Mouse (Mus musculus) adrenal gland, postnatal 14 days (tissue): ENCODE data around the gene Rasa3. TPM values are rescaled to one million over a fixed set of nuclear protein-coding genes. Genes with fewer than 3 reads are reported as not detected.

Experiments used
- DNase-seq: peaks from one replicate; pipeline ENCODE4 v3.0.0; 2021; ENCODE audit warnings: mixed read lengths
- total RNA-seq: library from RNA; stranded (reverse); gene quantifications from 2 replicates; pipeline ENCODE4 v1.2.3, GENCODE M21; 2021

Gene Rasa3
- total RNA-seq, 1 experiment from 2014 or later, result 29.4 TPM

DNA sequence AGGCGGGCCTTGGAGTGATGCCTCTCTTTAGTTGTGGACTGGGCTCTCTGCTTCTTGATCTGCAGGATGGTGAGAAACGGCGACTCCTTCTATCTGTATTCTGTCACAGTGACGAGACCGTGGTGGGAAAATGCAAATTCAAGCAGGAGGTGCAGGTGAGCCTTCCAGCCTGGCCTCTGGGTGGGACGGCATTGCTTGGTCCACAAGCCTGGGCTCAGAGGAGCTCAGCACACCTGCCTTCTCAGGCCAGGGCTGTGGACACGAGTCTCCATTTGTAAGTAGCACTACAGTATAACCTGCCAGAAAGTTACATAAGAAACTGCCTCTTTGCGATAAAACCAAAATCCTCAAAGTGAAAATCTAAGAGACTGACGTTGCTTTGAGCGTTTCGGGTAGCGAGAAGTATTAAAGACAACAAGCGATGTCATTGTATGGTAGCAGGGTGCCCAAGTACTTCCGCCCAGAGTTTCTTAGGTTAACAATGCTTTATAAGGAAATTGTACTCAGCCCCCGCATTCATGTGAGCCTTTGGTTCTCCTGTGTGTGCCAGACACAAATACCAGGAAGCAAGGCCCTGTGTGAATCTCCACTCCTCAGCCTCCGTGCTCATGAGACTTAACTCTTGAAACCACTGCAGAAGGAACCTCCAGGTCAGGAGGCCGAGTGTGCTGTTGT is 60.4 kb downstream of the Rasa3 start:
- DNase-seq, result no peak

DNA sequence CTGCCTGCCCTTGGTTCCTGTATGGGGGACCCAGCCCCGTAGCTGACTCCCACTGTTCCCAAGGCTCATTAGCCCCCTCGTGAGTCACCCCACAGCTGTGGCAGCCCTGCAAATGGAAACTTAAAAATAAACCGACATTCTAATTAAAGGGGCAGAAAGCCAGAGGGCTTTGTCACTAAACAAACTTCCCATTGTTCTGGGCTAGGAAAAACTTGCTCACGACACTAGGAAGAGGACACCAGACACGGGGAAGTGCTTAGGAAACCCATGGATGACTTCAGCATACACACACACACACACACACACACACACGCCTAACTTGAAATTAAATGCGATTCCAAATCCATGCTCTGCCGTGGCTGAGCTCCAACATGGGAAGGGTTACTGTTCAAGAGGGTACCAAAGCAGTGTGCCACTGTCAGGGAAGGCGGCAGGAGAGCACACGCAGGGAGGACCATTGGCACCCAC is 62.4 kb downstream of the Rasa3 start:
- DNase-seq, result no peak

DNA sequence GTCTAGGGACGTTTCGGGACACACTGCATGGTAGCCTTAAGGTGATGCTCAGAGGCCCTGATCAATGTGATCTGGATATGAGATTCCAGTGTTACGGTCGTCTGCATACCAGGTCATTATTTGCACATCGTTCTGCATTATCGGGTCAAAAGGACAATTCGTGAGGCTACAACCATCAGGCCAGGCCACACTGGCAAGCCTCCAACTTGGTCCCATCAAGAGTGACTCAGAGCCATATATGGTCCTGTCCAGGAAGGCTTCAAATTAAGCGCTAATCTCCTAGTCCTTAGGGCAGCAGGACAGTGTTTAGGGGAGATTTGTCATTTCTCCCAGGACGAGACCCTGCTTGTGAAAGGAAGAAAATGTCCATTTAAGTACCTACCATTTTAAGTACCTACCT is 63.3 kb downstream of the Rasa3 start:
- DNase-seq, result no peak

DNA sequence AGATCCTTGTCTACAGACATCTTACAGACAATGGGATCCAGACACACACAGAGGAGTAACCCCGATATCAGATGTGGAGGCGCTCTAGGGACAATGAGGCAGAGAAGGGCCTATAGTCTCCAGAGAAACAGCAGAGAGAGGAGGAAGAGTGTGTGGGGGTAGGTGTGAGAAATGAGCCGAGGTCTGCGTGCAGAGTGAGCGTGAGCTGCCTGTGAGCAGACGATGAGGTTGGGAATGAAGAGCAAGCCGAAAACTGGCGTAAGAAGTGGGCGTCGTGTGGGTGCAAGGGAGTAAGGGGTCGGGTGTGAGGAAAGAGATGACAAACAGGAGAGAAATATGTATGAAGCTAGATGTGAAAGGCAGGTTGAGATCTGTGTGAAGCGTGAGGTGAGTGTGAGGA is 65.7 kb downstream of the Rasa3 start:
- no peak for DNase-seq

DNA sequence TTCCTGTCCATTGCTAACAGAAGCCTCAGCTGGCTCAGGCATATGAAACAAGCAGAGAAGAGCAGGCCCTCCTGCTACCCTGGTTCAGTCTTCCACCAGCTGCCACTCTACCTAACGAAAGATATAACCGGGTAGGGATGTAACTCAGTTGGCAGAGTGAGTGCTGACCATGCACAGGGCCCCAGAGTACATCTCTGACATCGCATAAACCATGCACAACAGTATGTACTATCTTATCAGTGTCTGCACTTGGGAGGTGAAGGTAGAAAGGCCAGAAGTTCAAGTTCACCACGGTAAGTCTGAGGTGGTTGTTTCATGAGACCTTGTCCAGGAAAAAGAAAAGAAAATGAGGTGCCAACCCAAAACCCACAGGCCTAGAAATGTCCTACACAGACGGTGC is 67.4 kb downstream of the Rasa3 start:
- no peak for DNase-seq

DNA sequence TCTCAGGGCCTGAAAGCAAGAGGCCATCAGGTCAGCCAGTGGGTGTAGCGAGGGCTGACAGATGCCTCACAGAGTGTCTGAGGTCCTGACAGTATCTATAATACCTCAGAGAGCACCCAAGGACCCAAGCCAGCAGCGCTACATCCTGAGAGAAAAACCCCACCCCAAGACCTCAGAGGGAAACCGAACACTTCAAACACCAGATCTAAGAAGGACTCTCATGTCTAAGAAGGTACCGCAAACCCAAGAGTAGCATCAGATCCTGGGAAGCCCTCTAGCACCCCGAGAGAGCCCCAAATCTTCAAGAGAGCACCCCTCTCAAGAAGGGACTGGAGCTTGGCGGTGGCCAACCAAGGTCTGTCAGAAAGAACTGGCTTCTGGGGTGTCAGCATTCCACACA is 68.5 kb downstream of the Rasa3 start:
- no peak for DNase-seq

DNA sequence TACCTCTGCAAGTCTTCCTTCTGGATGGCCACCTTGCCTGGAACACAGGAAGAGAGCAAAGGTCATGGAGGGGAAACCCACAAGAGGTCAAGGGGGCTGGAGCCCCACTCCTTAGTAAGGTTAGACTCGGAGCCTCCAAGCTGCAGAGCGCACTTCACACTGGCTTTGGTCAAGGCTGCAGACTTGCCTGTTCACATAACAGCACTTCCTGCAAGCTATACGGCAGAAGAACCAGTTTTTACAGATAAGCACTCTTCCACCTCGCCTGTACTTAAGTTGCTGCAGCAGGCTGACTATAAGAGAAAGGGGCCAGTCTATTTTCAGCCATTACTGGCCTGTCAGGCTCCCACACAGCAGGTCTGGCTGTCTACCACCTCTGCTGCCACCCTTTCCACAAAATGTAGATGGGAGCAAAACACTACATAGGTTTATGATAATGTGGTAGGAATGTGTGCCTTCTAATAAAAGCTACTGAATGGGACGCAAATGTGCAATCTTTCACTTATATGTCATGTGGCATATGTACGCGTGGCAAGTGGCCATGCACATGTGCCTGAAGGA is 71.4 kb downstream of the Rasa3 start:
- no peak for DNase-seq

DNA sequence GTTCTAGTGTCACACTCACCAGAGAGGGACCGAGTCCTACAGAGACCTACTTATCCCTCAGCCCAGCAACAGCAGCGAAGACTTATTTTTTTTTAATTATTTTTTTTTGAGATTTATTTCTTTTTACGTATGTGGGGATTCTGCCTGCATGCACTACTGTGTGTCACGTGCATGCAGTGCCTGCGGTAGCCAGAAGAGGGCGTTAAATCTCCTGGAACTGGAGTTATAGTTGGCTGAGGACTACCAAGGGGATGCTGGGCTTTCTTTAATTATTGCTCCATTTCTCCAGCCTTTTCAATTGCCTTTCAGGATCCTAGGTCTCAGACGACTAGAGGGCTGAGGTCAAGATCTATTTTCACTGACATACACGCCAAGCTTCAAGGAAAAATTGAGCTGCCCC is 74.8 kb downstream of the Rasa3 start:
- DNase-seq, result peak; percentile 72

DNA sequence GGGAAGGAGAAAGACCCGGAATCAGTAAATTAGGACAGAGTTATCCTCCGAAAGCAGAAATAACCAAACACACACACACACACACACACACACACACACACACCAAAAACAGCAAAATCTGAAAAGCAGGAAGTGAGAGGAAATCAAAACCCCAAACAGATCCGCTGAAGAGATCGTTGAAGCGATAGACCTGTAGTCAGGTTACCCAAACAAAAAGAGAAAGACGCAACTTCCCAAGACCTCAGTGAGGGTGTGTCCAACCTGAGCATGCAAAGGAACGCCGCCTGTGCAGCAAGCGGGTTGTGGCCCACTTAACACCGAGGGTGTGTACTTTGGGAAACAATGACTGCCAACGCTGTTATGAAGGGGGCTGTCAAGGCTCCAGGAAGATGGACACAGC is 76.2 kb downstream of the Rasa3 start:
- no peak for DNase-seq

DNA sequence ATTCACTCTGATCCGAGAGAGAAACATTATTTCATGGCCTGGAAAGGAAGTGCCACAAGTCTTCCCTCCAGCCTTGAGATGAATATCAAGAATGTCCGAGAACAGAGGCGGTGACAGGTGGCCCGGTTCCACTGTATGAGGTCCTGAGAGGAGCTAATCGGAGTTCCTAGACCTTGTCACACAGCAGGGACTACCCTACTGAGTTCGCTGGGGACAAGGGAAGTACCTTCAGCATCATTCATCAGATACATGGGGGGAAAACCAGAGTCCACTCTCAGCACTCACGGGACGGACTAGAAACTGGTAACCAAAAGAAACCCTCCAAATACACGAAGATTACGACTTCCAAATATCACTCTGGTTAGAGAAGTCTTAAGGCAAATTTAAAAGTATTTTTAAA is 76.7 kb downstream of the Rasa3 start:
- no peak for DNase-seq

DNA sequence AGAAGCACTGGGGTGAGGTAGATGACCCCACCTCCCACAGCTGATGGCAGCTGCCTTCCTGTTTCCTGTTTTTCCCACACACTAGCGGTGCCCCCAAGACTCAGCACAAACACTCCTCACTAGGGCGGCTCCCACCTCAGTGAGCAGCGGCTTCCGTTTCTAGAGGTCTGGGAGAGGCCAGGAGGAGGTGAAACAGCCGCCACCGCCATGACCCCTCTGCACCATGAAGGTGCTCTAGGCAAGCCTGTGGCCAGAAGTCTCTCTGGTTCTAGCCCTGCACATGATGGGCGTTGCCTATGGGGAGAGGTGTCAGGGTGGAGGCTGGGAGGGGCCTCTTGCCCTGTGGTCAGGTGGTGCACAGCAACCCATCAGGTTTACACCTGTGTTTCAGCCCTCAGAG is 77.2 kb downstream of the Rasa3 start:
- peak; percentile 52 for DNase-seq

DNA sequence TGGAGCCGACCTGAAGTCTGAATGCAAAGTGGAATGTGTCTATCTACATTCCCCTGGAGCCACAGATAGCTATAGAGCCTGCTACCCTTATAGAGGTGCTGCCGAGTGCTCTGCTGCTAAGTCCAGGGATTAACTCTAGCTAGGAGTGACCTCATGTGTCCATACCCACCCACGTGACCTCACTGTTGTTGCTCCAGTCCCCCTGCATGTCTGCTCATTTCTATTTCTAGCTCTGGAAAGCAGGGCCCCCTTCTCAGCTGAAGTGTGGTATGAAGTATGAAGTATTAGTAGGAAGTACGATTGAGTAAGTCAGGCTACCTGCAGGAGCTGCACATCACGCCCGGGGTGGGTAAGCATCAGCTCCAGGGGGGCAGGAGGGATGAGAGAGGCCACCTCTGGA is 79.6 kb downstream of the Rasa3 start:
- DNase-seq, result no peak

DNA sequence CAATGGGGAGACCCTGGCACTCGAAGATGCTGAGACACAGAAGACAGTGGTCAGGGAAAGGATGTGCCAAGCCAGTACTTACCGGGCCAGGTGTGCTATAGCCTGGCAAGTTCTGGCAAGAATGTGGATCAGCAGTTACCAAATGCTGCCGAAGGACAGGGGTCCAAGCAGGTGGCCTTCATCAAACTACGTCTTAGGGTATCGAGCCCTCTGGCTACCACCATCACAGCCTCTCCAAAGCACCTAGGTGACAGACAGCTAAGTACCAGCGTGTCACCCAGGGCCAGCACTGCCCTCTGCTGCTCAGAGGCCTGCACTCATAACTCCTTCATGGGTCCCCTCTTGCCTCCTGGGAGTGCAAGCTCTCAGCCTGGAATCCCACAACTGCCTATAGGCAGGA is 81.5 kb downstream of the Rasa3 start:
- DNase-seq, result no peak

DNA sequence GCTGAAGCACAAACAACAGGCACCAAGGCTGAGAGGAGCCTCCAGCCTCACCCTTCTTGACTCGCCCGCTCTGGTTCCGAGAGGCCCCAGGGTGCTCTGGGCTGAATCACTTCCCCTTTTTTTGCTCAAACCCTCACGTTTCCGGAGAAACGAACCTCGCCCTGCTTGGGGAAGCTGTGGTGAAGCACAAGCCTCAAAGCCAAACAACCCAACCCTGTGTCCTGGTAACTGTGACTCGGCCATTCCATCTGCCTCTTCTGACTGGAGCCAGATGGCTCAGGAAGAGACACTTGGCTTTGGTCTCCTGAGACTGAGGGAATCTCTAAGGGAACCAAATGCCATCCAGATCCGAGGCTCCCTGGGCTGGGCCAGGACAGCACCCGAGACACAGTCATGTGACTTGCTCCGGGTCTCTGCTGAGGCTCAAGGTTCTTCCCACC is 82.5 kb downstream of the Rasa3 start:
- DNase-seq, result peak; percentile 47

DNA sequence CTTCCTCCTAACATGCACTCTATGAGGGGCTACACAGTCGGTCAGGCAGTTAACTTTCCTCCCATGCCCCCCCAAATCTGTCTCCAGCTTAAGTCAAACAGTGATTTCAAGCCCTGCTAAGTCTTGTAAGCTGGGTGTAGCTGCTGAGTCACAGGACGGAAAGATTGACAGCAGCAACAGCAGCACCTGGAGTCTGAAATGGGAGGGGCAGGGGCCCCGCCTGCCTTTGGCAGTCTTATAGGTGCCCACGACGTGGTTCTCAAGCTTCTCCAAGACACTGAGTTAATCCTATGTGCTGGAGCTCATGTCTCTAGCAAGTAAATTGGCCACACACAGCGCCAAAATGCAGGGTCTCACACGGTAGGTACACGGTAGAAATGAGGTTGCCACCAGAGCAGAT is 84.1 kb downstream of the Rasa3 start:
- no peak for DNase-seq

DNA sequence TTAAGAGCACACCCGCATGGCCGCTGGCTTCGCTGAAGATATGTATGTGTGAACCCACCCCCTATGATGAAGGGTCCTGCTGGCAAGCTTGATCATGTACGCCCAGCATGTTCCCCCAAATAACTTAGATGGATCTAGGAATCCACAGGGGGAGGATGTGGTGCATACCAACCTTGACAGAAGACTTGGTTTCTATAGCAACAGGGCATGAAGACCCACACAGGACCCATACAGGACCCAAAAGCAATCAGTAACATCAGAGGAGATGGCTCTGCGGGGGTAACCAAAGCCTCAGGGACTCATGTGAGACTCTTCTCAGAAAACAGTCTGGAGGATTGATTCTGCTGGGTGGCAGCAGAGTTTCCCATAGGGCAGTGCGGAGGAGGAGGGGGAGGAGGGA is 86.2 kb downstream of the Rasa3 start:
- no peak for DNase-seq

DNA sequence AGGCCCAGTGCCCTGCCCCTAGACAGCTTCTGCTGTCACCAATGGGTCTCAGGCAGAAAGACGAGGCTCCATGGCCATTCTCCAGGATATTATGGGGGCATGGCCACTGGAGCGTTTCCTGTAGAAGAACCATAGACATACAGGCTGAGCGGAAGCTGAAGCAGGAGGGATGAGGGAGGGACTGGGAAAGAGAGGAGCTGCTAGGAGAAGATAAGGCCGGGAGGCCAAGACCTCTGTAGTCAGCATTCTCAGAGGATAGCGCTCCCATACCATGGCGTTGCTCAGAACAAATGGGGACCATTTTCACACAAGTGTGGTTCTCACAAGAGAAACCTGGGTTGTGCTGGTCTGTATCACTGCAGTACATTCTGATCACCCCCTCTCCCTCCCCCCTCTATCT is 88.3 kb downstream of the Rasa3 start:
- DNase-seq, result no peak

DNA sequence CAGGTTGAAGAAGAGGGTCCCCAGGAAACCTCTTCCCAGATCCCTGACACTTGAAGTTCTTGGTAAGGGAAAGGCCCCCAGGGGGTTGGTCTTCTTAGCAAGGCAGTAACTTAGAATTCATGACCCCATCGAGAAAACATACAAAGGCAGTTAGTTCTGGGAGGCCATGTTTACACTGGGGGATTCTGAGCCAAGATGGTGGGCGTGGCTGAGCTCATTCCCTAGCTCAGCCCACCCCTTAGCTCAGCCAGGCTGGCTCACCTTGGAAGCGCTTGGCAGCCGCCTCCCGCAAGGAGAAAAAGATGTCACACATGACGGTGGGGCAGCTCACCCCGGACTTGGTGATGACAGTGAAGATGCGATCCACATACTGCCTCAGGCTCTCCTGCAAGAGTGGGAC is 92.8 kb downstream of the Rasa3 start:
- DNase-seq, result no peak

DNA sequence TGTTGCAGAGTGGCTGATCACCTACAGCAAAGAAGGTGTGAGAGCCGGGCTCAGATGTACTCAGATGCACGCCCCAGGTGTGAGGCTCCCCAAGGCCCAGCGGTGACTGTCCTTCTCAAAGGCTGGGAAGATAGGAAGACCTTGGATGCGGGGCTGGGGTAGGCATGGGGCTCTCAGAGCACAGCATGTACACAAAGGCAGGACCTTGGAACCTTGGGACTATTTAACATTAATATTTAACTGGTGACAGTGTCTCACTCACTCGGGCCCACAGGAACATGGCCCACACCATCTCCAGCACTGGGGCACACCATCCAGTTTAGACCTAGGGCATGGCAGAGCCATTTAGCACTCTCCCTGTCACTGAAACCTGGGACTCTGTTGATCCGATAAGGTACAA is 99.5 kb downstream of the Rasa3 start:
- no peak for DNase-seq

DNA sequence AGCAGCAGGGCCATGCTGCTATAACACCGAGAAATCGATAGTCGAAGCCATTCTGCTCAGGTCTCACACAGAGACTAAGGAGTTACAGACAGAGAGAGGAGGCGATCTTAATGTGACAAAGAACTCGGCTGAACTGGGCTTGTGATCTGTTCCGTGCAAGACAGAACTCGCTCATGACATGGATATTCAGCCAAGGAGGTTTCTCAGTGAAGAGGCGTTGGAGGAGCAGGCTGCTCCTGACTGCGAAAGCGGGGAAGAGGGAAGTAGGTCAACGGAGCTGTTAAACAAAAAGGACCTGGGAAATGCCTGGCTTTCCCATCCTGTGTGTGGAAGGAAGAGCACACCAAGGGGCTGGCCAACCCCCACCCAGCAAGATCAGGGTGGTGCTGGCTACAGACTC is 105.4 kb downstream of the Rasa3 start:
- DNase-seq, result no peak

DNA sequence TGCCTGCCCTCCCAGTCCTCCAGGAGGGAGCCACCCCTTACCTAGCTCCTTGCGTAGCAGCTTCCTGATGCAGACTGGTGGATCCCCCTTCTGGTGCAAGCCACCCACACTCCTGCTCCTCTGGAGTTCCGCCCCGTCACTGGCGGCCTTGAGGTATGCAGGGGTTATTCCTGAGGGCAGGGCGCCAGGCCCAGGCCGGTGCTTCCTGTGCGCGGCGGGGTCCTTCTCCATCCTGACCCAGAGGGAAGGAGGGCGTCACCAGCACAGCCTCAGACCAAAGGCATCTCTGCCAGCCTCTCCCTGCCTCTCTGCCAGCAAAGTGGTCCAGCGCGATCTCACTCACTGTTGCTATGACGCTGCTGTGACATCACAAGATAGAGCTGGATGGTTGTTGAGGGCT is 115.3 kb downstream of the Rasa3 start, which contains the start of gene 1700029H14Rik:
Gene 1700029H14Rik (minus strand): TSS at position 344 of the 400 bp plus-strand sequence.
- DNase-seq, result peak; percentile 70

DNA sequence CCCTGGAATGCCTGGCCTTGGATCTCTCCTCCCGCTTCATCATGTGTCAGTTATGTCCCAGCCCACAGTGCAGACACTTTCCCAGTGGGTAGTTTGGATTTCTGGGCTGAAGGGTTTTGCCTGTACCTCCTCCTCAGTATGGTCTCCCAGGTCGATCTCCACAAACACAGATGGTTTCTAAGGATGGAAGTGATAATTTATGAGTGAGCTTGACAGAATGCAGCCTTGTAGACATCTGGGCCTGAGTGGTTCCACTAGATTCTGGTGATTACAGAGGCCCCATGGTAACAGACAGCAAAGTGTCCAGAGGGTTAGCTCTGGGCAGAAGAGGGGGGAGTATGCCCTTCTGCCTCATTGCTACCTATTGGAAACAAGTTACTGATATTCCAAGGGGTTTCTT is 119.9 kb downstream of the Rasa3 start:
- no peak for DNase-seq

DNA sequence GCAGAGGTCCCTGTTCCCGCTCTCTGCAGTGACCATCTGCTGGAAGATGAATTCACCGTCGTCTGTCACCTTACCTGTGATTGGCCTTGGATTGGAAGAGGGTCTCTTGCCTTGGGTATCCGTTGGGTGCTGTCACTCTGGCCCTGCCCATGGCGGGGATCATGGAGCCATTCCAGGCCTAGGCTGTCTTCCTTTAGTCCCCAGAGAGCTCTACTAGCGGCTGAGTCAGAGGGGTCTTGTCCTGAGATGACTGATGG is 125.9 kb downstream of the Rasa3 start:
- DNase-seq, result no peak

DNA sequence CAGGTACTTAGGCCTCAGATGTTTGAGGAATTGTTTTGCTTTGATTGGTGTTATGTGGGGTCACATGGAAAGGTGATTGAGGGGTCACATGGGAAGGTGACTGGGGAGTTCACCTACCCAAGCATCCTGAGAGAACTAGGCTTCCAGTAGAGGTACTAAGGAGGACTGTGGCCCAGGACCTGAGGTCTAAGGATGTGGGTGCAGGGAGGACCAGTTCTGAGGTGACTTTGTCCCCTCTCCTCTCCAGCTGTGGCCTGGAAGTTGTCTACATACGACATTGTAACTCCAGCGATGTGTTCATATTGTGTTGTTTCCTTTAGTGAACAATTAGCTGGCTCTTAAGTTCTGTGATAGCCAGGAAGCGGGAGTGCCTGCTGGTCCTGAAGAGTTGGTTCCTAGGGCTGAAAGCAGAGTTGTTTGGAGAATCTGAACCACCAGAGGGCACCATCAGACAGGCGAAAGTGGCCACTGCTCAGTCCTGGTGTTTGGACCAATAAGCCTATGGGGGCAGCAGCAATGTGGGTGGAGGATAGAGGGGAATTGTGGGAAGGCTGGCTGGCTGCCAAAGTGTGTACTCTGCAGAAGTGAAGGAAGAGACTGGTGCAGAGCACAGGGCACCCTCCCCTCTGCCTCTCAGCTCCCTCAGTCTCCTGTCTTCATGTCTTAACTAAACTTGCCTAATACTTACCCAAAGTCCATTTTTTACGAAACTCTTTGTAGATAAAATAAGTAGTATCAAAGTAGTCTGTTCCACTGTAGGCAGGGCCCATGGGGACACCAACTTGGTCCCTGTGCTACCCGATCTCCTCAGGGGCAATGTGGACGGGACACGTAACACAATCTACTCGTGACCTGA is 126.5 kb downstream of the Rasa3 start:
- DNase-seq, result peak; percentile 94
